Mouse (Mus musculus) CH12.LX (cell line): ENCODE measurements around the gene Bcas2. TPM values are rescaled to one million over a fixed set of nuclear protein-coding genes. Genes with fewer than 3 reads are reported as not detected.
A peak's percentile ranks its signal among the peaks of the same experiment; 100 is the strongest.

Source experiments
- DNase-seq: peaks from one replicate; pipeline ENCODE4 v3.0.0-alpha.2; 2013; ENCODE audit errors: extremely low read depth
- H3K27ac ChIP-seq: 2 replicates; pipeline ENCODE4 v1.5.1; 2012; ENCODE audit warnings: low read depth, mild to moderate bottlenecking, control low read depth, moderate library complexity; ENCODE audit not compliant: insufficient read depth
- H3K27me3 ChIP-seq: replicated peaks from 2 replicates; pipeline ENCODE3; 2012; ENCODE audit warnings: inconsistent platforms
- H3K36me3 ChIP-seq, 2 experiments: replicated peaks in 1 of 2; 2 replicates each; pipeline versions ENCODE3 to v1.6.1; 2012; ENCODE audit warnings: inconsistent platforms in 1 of 2, low read length in 1 of 2, mild to moderate bottlenecking in 1 of 2, mixed read lengths in 1 of 2, moderate library complexity in 1 of 2; ENCODE audit not compliant: control insufficient read depth in 1 of 2, insufficient read depth in 1 of 2
- H3K4me1 ChIP-seq, 2 experiments: 2 replicates each; pipeline ENCODE4 v1.6.1; 2012; ENCODE audit warnings: inconsistent platforms in 1 of 2, moderate library complexity in 1 of 2; ENCODE audit not compliant: insufficient read depth in 2 of 2, control insufficient read depth in 1 of 2
- H3K4me2 ChIP-seq: 2 replicates; pipeline ENCODE4 v1.6.1; 2012; ENCODE audit warnings: low read depth, mild to moderate bottlenecking, control low read depth; ENCODE audit not compliant: poor library complexity, insufficient read depth, severe bottlenecking
- H3K4me3 ChIP-seq, 3 experiments: fragments of 150-350 bp in 1 of 3; sonication (generic) in 1 of 3; replicated peaks in 1 of 3; 2 replicates each; pipeline versions ENCODE3 to v1.5.1; 2011 to 2012; ENCODE audit warnings: low read depth in 2 of 3, low read length in 2 of 3, mild to moderate bottlenecking in 2 of 3, moderate library complexity in 2 of 3, control low read depth in 1 of 3, improper control_type of control experiment in 1 of 3, inconsistent platforms in 1 of 3, mixed read lengths in 1 of 3; ENCODE audit not compliant: poor library complexity in 1 of 3
- H3K79me2 ChIP-seq: replicated peaks from 2 replicates; pipeline ENCODE4 v1.6.1; 2012; ENCODE audit warnings: mild to moderate bottlenecking, moderate library complexity; ENCODE audit not compliant: control insufficient read depth, poor library complexity, insufficient read depth, severe bottlenecking; ENCODE audit errors: extremely low read depth
- H3K9ac ChIP-seq: 2 replicates; pipeline ENCODE4 v1.6.1; 2012; ENCODE audit warnings: low read depth, mild to moderate bottlenecking, control low read depth, moderate library complexity; ENCODE audit not compliant: insufficient read depth
- H3K9me3 ChIP-seq: replicated peaks from 2 replicates; pipeline ENCODE3; 2012; ENCODE audit warnings: low read length, inconsistent platforms, mixed read lengths
- BHLHE40 ChIP-seq: IDR thresholded peaks from 2 replicates; pipeline ENCODE4 v1.6.1; 2011; ENCODE audit warnings: mild to moderate bottlenecking, low read depth, low read length, improper control_type of control experiment
- CHD1 ChIP-seq: IDR thresholded peaks from 2 replicates; pipeline ENCODE4 v1.6.1; 2012; ENCODE audit warnings: low read depth, low read length, improper control_type of control experiment, inconsistent platforms
- CTCF ChIP-seq, 2 experiments: IDR thresholded peaks in 1 of 2; conservative IDR thresholded peaks in 1 of 2; 2 replicates each; pipeline ENCODE4 v1.5.1; 2011 to 2012; ENCODE audit warnings: low read depth in 2 of 2, low read length in 2 of 2, improper control_type of control experiment in 1 of 2, inconsistent platforms in 1 of 2, mild to moderate bottlenecking in 1 of 2, moderate library complexity in 1 of 2
- IRF4 ChIP-seq: IDR thresholded peaks from 2 replicates; pipeline ENCODE4 v1.6.1; 2014; ENCODE audit warnings: low read depth, mild to moderate bottlenecking, inconsistent platforms, low read length, improper control_type of control experiment
- KAT2A ChIP-seq: IDR thresholded peaks from 2 replicates; pipeline ENCODE4 v1.6.1; 2012; ENCODE audit warnings: low read length, improper control_type of control experiment, inconsistent platforms; ENCODE audit not compliant: insufficient replicate concordance
- TBP ChIP-seq: conservative IDR thresholded peaks from 2 replicates; pipeline ENCODE4 v1.6.1; 2011; ENCODE audit warnings: low read depth, low read length, improper control_type of control experiment
- UBTF ChIP-seq: IDR thresholded peaks from 2 replicates; pipeline ENCODE4 v1.6.1; 2012; ENCODE audit warnings: low read depth, mild to moderate bottlenecking, inconsistent platforms, low read length, improper control_type of control experiment, moderate library complexity
- USF2 ChIP-seq: conservative IDR thresholded peaks from 2 replicates; pipeline ENCODE4 v1.6.1; 2011; ENCODE audit warnings: low read depth, low read length, improper control_type of control experiment
- ZNF384 ChIP-seq: IDR thresholded peaks from 2 replicates; pipeline ENCODE4 v1.6.1; 2012; ENCODE audit warnings: low read depth, low read length, improper control_type of control experiment, inconsistent platforms
- dilution Hi-C: fragments of 300-500 bp; cut with MboI; formaldehyde crosslinking; loops from 2 replicates; pipeline ENCODE4 v1.14.3; 2020; ENCODE audit warnings: low sequenced_read_pairs; ENCODE audit not compliant: extremely low pct_unique_long_range_greater_than_20kb, extremely low pct_ligation_motif_present
- in situ Hi-C: fragments of 300-500 bp; cut with MboI; formaldehyde crosslinking; loops from 3 replicates; pipeline ENCODE4 v1.14.3; 2019; ENCODE audit warnings: low sequenced_read_pairs, low pct_ligation_motif_present, low pct_unique_long_range_greater_than_20kb, mixed read lengths
- polyA plus RNA-seq: library from polyadenylated mRNA; unstranded; fragments of >175 nt; gene quantifications from 2 replicates; pipeline ENCODE4 v1.2.1, GENCODE M21; 2012; ENCODE audit warnings: low read depth; ENCODE audit not compliant: insufficient read length
- total RNA-seq, 2 experiments: library from RNA; depleted of rRNA; stranded (reverse); fragments of 300-350 nt in 1 of 2; fragments of >200 nt in 1 of 2; gene quantifications; 2 replicates each; pipeline ENCODE4 v1.2.3; 2012 to 2014

Gene Bcas2
- total and polyA plus RNA-seq, 3 experiments: 65.3 to 126 (median 111) TPM

DNA sequence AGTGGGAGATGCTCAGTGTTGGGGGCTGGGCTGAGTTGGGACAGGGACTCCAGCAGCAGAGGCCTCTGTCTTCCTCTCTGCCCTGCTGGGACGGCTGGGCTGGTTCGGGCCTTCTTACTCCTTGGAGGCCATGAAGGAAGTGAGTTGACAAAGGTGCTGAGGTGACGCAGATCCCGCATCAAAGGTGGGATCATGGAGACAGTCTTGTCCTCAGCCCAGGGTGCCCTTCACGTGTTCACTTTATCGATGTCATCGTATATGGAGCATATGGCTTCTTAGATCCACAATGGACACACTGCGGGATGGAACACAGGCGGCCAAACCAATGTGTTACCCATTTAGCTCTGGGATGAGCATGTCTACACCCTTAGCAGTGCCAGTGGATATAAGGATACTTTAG lies 8.1 kb downstream of the Bcas2 start:
- in situ Hi-C loops (no loop called here), dilution Hi-C loops (no loop called here)
- H3K4me2 ChIP-seq: no peak overlapping the region
- peaks cover 30 to 51% of the 10 kb centered on the region in 2 experiments for H3K36me3 ChIP-seq
- no peaks in the 10 kb centered on the region; the same call in 1 of the 2 replicates for H3K79me2 ChIP-seq
- no peaks in the 10 kb centered on the region for H3K27me3 ChIP-seq
- DNase-seq: no peak
- H3K4me3 ChIP-seq: no peak overlapping the region
- no peaks in the 10 kb centered on the region for H3K9me3 ChIP-seq
- H3K4me1 ChIP-seq: no peaks in the 10 kb centered on the region
- H3K9ac ChIP-seq: no peak overlapping the region
- no peak overlapping the region for H3K27ac ChIP-seq
- no peak for TF ChIP-seq IRF4

DNA sequence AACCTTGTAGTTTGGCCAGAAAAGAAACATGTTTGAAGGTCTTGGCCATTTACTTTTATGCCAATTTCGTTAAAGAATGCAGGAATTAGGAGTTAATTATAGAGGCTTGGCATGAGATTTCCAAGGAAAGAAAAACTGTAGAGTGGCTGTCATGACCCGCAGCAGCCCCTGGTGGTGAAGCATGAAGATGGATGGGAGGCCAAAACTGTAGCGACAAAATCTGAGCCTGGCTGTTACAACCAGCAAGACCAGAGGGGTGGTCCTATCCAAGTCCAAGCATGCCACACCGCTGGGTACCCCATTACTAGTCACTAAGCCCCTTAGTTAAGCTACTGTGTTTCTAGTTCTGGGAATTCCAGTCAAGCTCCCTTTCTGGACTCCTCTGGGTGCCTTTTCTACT lies 9.7 kb downstream of the Bcas2 start:
- no peak overlapping the region for H3K27ac ChIP-seq
- dilution Hi-C loops: no loop called here
- in situ Hi-C loops: no loop called here

DNA sequence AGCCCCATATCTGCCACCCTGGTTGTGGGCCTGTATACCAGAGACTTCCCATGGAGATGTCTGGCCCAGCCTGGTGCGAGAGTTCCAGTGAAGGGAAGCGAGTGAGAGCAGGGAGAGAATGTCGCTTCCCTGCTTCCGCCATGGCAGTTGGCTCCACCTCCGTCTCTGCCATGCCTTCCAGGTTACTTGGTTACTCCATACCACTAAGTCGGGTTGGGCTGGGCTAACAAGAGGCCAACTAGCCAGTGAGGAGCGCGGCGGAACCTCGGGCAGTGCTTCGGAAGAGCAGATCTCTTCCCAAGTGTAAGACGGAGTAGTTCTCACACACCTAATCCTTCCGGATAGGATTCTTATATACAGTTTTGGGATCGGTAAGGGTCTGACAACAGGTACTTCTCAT lies 11.4 kb downstream of the Bcas2 start:
- in situ Hi-C loops (no loop called here), dilution Hi-C loops (no loop called here)
- Histone ChIP-seq H3K4me2 (no peak overlapping the region), H3K27me3 (no peaks in the 10 kb centered on the region), H3K36me3 (peaks cover 3 to 20% of the 10 kb centered on the region in 2 experiments), H3K4me1 (no peaks in the 10 kb centered on the region), H3K4me3 (no peak overlapping the region), H3K9ac (no peak overlapping the region), H3K9me3 (no peaks in the 10 kb centered on the region), H3K27ac (no peak overlapping the region)
- no peak for DNase-seq
- TF ChIP-seq ZNF384 (no peak), TBP (no peak), USF2 (no peak), CHD1 (no peak), IRF4 (no peak), UBTF (no peak), KAT2A (no peak), BHLHE40 (no peak)
- TF ChIP-seq, all 38 proteins: peak for 0
- H3K79me2 ChIP-seq: no peaks in the 10 kb centered on the region

More for the DNA sequence above, 9.7 kb downstream of the Bcas2 start:
- DNase-seq: no peak
- Histone ChIP-seq H3K36me3 (peaks cover 16 to 36% of the 10 kb centered on the region in 2 experiments), H3K4me2 (no peak overlapping the region), H3K4me3 (no peak overlapping the region), H3K9me3 (no peaks in the 10 kb centered on the region), H3K27me3 (no peaks in the 10 kb centered on the region), H3K79me2 (no peaks in the 10 kb centered on the region), H3K9ac (no peak overlapping the region), H3K4me1 (no peaks in the 10 kb centered on the region)
- no peak for TF ChIP-seq ZNF384
- TF ChIP-seq CTCF (conservative IDR thresholded peaks at IDR 0.05 in 1 of 2, IDR thresholded peaks at IDR 0.05 in 1 of 2; ENCODE audit: low read depth in 2 of 2, low read length in 2 of 2): peak in 1 of 2 experiments; percentile 40; a peak in 2 of 4 replicates
- TF ChIP-seq KAT2A: no peak
